Mouse (Mus musculus): Measurements from ENCODE around the gene Ptgr1. TPM values are rescaled to one million over a fixed set of nuclear protein-coding genes. Genes with fewer than 3 reads are reported as not detected.

Ptgr1 gene
- polyA plus RNA-seq, 2 experiments, result 19.2 to 34.7 TPM

DNA sequence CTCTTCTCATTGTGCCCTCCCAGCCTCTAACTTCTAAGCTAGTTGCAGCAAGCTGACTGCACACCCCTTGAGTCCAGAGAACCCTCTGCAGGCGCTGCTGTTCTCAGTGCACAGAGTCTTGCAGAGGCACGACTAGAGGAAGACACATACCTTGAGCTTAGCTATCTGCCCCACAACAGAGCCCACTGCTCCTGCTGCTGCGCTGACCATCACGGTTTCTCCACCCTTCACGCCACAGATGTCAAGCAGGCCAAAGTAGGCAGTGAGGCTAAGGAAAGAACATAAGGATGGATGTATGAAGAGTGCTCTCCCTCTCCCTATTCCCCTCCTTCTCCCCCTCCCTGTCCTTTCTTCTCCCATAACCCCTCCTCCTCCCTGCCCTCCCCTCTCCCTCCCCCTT is 11.2 kb downstream of the Ptgr1 start:
- H3K27me3 ChIP-seq (ENCODE audit: control insufficient read depth, insufficient read depth, low read length), result no peaks in the 10 kb centered on the region
- no peak overlapping the region for H3K27ac ChIP-seq (replicated peaks; ENCODE audit: low read depth, low read length)
- H3K4me3 ChIP-seq (replicated peaks; ENCODE audit: low read length), result no peak overlapping the region
- 0 out of 2 replicates have a peak, but pooled peaks cover 15% of the 10 kb centered on the region for H3K36me3 ChIP-seq (ENCODE audit: control insufficient read depth, insufficient read depth, low read length)
- H3K9me3 ChIP-seq (ENCODE audit: control insufficient read depth, low read length), result no peaks in the 10 kb centered on the region
- no peak for DNase-seq (ENCODE audit: low spot score)
- 79% methylated on average over 5 of the region's 5 CpGs for WGBS
- H3K4me1 ChIP-seq (ENCODE audit: control insufficient read depth, insufficient read depth, low read length), result no peaks in the 10 kb centered on the region
- TF ChIP-seq POLR2A (IDR thresholded peaks at IDR 0.05; ENCODE audit: borderline replicate concordance, extremely low read depth, insufficient read depth, insufficient read length), result no peak
- no peak overlapping the region for H3K4me2 ChIP-seq (replicated peaks; ENCODE audit: low read depth, low read length, severe bottlenecking)
- H3K9ac ChIP-seq (ENCODE audit: low read depth, low read length, severe bottlenecking), result no peak overlapping the region
- no peak for ATAC-seq (ENCODE audit: low FRiP score, low read depth)

DNA sequence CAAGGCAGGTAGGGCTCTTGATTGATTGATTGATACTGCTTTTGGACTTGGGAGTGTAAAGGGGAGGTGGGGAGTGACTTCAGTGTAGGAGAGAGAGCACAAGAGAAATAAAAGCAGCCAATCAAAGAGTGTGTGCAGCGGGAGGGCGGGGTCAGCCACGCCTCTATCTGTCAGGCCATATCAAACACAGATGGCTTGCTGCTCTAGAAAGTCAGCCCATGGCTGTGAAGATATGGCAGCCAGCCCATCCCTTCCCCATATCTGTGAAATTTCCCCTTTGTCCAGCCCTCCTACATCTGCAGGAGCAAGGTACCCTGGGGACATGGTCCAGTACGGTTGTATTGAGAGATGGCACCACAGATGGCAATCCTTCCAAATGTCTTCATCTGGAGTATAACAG is 16.2 kb downstream of the Ptgr1 start:
- no peak overlapping the region for H3K4me2 ChIP-seq (replicated peaks; ENCODE audit: low read depth, low read length, severe bottlenecking)
- DNase-seq (ENCODE audit: low spot score), result no peak
- 0 out of 2 replicates have a peak, but pooled peaks cover 15% of the 10 kb centered on the region for H3K36me3 ChIP-seq (ENCODE audit: control insufficient read depth, insufficient read depth, low read length)
- no peak for ATAC-seq (ENCODE audit: low FRiP score, low read depth)
- no peak overlapping the region for H3K27ac ChIP-seq (replicated peaks; ENCODE audit: low read depth, low read length)
- TF ChIP-seq POLR2A (IDR thresholded peaks at IDR 0.05; ENCODE audit: borderline replicate concordance, extremely low read depth, insufficient read depth, insufficient read length), result no peak
- 81% methylated on average over 4 of the region's 4 CpGs for WGBS
- no peaks in the 10 kb centered on the region for H3K4me1 ChIP-seq (ENCODE audit: control insufficient read depth, insufficient read depth, low read length)
- H3K9me3 ChIP-seq (ENCODE audit: control insufficient read depth, low read length), result no peaks in the 10 kb centered on the region
- H3K27me3 ChIP-seq (ENCODE audit: control insufficient read depth, insufficient read depth, low read length), result no peaks in the 10 kb centered on the region
- no peak overlapping the region for H3K4me3 ChIP-seq (replicated peaks; ENCODE audit: low read length)
- H3K9ac ChIP-seq (ENCODE audit: low read depth, low read length, severe bottlenecking), result no peak overlapping the region

DNA sequence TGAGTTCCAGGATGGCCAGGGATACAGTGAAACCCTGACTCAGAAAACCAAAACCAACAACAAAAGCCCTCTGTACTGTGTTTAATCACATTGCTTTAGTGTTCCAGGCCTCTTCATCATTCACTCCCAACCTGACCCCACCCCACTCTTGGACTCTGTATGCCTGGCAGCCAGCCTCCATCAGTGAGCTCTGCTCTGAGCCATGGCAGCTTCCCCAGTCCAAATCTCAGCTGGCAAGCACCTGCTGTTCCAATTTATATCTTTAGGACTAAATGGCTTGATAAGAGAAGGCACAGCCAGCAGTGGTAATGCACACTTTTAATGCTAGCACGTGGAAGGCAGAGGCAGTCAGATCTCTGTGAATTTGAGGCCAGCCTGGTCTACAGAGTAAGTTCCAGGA is 21.8 kb downstream of the Ptgr1 start:
- no peak for DNase-seq (ENCODE audit: low spot score)
- H3K36me3 ChIP-seq (ENCODE audit: control insufficient read depth, insufficient read depth, low read length), result no peaks in the 10 kb centered on the region
- no peaks in the 10 kb centered on the region for H3K9me3 ChIP-seq (ENCODE audit: control insufficient read depth, low read length)
- ATAC-seq (ENCODE audit: low FRiP score, low read depth), result no peak
- TF ChIP-seq POLR2A (IDR thresholded peaks at IDR 0.05; ENCODE audit: borderline replicate concordance, extremely low read depth, insufficient read depth, insufficient read length), result no peak
- no peaks in the 10 kb centered on the region for H3K4me1 ChIP-seq (ENCODE audit: control insufficient read depth, insufficient read depth, low read length)
- 84% methylated on average over 1 of the region's 1 CpGs for WGBS
- no peaks in the 10 kb centered on the region for H3K27me3 ChIP-seq (ENCODE audit: control insufficient read depth, insufficient read depth, low read length)
- no peak overlapping the region for H3K9ac ChIP-seq (ENCODE audit: low read depth, low read length, severe bottlenecking)
- H3K4me3 ChIP-seq (replicated peaks; ENCODE audit: low read length), result no peak overlapping the region
- no peak overlapping the region for H3K4me2 ChIP-seq (replicated peaks; ENCODE audit: low read depth, low read length, severe bottlenecking)
- no peak overlapping the region for H3K27ac ChIP-seq (replicated peaks; ENCODE audit: low read depth, low read length)

DNA sequence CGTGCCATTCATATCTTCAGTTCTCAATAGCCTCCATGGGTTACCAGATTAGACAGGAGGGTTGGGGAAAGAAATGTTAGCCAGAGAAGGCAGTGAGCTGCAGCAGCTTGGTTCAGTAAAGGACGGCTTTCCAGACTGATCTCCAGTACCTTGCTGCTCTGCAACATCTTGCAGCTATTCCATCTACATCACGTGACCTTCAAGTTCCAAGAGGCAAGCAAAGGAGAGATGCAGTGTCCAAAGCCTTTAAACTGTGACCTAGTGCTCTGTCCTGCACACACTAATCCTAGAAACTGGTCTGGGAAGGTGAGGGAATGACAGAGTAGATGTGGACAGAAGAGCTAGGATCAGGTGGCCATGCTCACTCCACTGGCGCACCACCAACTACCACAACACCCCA is 23.6 kb downstream of the Ptgr1 start:
- DNase-seq (ENCODE audit: low spot score), result no peak
- no peak overlapping the region for H3K27ac ChIP-seq (replicated peaks; ENCODE audit: low read depth, low read length)
- H3K27me3 ChIP-seq (ENCODE audit: control insufficient read depth, insufficient read depth, low read length), result no peaks in the 10 kb centered on the region
- ATAC-seq (ENCODE audit: low FRiP score, low read depth), result no peak
- no peaks in the 10 kb centered on the region for H3K4me1 ChIP-seq (ENCODE audit: control insufficient read depth, insufficient read depth, low read length)
- H3K4me2 ChIP-seq (replicated peaks; ENCODE audit: low read depth, low read length, severe bottlenecking), result no peak overlapping the region
- H3K4me3 ChIP-seq (replicated peaks; ENCODE audit: low read length), result no peak overlapping the region
- no peak for TF ChIP-seq POLR2A (IDR thresholded peaks at IDR 0.05; ENCODE audit: borderline replicate concordance, extremely low read depth, insufficient read depth, insufficient read length)
- no peak overlapping the region for H3K9ac ChIP-seq (ENCODE audit: low read depth, low read length, severe bottlenecking)
- no peaks in the 10 kb centered on the region for H3K36me3 ChIP-seq (ENCODE audit: control insufficient read depth, insufficient read depth, low read length)
- 94% methylated on average over 4 of the region's 4 CpGs for WGBS
- no peaks in the 10 kb centered on the region for H3K9me3 ChIP-seq (ENCODE audit: control insufficient read depth, low read length)

DNA sequence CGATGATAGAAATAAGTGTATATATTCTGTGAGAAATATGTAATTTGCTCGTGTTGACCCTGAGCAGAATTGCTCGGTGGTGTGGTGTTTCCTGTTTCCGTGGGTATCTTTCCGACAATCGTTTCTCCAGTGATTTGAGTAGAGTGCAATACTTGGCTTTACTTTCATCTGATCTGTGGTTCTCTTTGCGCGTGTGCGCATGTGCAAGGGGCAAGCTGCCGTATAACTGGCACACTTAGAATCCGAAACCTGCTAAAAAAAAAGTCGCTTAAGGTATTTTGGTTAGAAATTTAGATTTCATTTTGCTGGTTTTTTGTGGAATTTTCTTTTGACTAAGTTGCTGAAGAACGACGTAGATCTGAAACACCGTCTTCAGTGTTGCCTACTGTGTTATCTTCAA is 25.2 kb downstream of the Ptgr1 start:
- Histone ChIP-seq H3K27me3 (ENCODE audit: control insufficient read depth, insufficient read depth, low read length) (no peaks in the 10 kb centered on the region), H3K9ac (ENCODE audit: low read depth, low read length, severe bottlenecking) (no peak overlapping the region), H3K4me2 (replicated peaks; ENCODE audit: low read depth, low read length, severe bottlenecking) (no peak overlapping the region), H3K36me3 (ENCODE audit: control insufficient read depth, insufficient read depth, low read length) (no peaks in the 10 kb centered on the region), H3K9me3 (ENCODE audit: control insufficient read depth, low read length) (no peaks in the 10 kb centered on the region), H3K4me1 (ENCODE audit: control insufficient read depth, insufficient read depth, low read length) (no peaks in the 10 kb centered on the region), H3K27ac (replicated peaks; ENCODE audit: low read depth, low read length) (no peak overlapping the region), H3K4me3 (replicated peaks; ENCODE audit: low read length) (no peak overlapping the region)
- no peak for DNase-seq (ENCODE audit: low spot score)
- WGBS, result 90% methylated on average over 15 of the region's 15 CpGs
- no peak for TF ChIP-seq POLR2A (IDR thresholded peaks at IDR 0.05; ENCODE audit: borderline replicate concordance, extremely low read depth, insufficient read depth, insufficient read length)
- no peak for ATAC-seq (ENCODE audit: low FRiP score, low read depth)

DNA sequence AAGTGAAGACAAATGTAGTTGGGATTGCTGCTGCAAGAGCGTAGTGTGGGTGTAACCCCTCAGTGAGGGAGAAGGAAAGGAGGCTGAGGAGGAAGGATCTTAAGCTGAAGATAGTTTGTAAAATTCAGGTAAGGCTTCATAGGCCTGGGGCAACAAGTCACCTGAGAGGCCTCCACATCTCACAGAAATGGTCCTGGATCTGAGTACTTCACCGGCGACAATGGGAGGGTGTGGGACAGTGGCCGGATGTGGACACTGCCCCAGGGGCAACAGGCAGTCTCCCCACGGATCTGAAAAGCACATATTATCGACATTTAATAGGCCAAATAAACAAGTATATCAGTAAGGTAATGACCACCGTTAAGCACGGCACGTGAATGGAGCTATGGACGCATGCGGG is 34.3 kb downstream of the Ptgr1 start:
- H3K27me3 ChIP-seq (ENCODE audit: control insufficient read depth, insufficient read depth, low read length), result no peaks in the 10 kb centered on the region
- no peak overlapping the region for H3K4me2 ChIP-seq (replicated peaks; ENCODE audit: low read depth, low read length, severe bottlenecking)
- no peak overlapping the region for H3K4me3 ChIP-seq (replicated peaks; ENCODE audit: low read length)
- H3K36me3 ChIP-seq (ENCODE audit: control insufficient read depth, insufficient read depth, low read length), result no peaks in the 10 kb centered on the region; the same call in 1 of the 2 replicates
- TF ChIP-seq POLR2A (IDR thresholded peaks at IDR 0.05; ENCODE audit: borderline replicate concordance, extremely low read depth, insufficient read depth, insufficient read length), result no peak
- H3K27ac ChIP-seq (replicated peaks; ENCODE audit: low read depth, low read length), result no peak overlapping the region
- H3K4me1 ChIP-seq (ENCODE audit: control insufficient read depth, insufficient read depth, low read length), result no peaks in the 10 kb centered on the region
- 83% methylated on average over 11 of the region's 11 CpGs for WGBS
- H3K9me3 ChIP-seq (ENCODE audit: control insufficient read depth, low read length), result no peaks in the 10 kb centered on the region
- H3K9ac ChIP-seq (ENCODE audit: low read depth, low read length, severe bottlenecking), result no peak overlapping the region
- ATAC-seq (ENCODE audit: low FRiP score, low read depth) (no peak), DNase-seq (ENCODE audit: low spot score) (no peak)

Data from limb, embryonic 14.5 days (tissue).